Mouse (Mus musculus): Measurements from ENCODE around the gene Agxt. TPM values are rescaled to one million over a fixed set of nuclear protein-coding genes. Genes with fewer than 3 reads are reported as not detected.

Agxt gene
- polyA plus RNA-seq, 1 experiment from 2014 or later = not detected

- H3K27me3 ChIP-seq (ENCODE audit: control insufficient read depth, insufficient read depth, low read length) = no peaks in the 10 kb centered on the region
- 16% methylated on average over 12 of the region's 13 CpGs for WGBS
- ATAC-seq (ENCODE audit: low FRiP score) (peak; percentile 67), DNase-seq (ENCODE audit: low spot score) (no peak)
- peak overlapping the region; percentile 35 for H3K4me3 ChIP-seq (replicated peaks; ENCODE audit: low read length)
- H3K36me3 ChIP-seq (replicated peaks; ENCODE audit: control insufficient read depth, insufficient read depth) = no peaks in the 10 kb centered on the region
- peak overlapping the region; percentile 67 for H3K27ac ChIP-seq
- H3K4me1 ChIP-seq (replicated peaks; ENCODE audit: control insufficient read depth, insufficient read depth, low read length) = peaks cover 10% of the 10 kb centered on the region
- no peaks in the 10 kb centered on the region for H3K9me3 ChIP-seq (ENCODE audit: control insufficient read depth, low read length)
- peak overlapping the region; percentile 53 for H3K9ac ChIP-seq
- H3K4me2 ChIP-seq (replicated peaks) = peak overlapping the region; percentile 73
Measured at GRCm38 (mm10) chr1:93115471-93115870, 19.6 kb upstream of the Agxt start.

GRCm38 (mm10) chr1:93118816-93119215 lies 16.2 kb upstream of the Agxt start:
- H3K4me2 ChIP-seq (replicated peaks) = no peak overlapping the region
- no peaks in the 10 kb centered on the region for H3K36me3 ChIP-seq (replicated peaks; ENCODE audit: control insufficient read depth, insufficient read depth)
- no peaks in the 10 kb centered on the region for H3K27me3 ChIP-seq (ENCODE audit: control insufficient read depth, insufficient read depth, low read length)
- WGBS = 23% methylated on average over 4 of the region's 4 CpGs
- no peak overlapping the region for H3K9ac ChIP-seq
- no peak overlapping the region for H3K27ac ChIP-seq
- ATAC-seq (ENCODE audit: low FRiP score) (no peak), DNase-seq (ENCODE audit: low spot score) (no peak)
- H3K4me3 ChIP-seq (replicated peaks; ENCODE audit: low read length) = no peak overlapping the region
- no peaks in the 10 kb centered on the region for H3K9me3 ChIP-seq (ENCODE audit: control insufficient read depth, low read length)
- H3K4me1 ChIP-seq (replicated peaks; ENCODE audit: control insufficient read depth, insufficient read depth, low read length) = peaks cover 10% of the 10 kb centered on the region

- ATAC-seq (ENCODE audit: low FRiP score) (no peak), DNase-seq (ENCODE audit: low spot score) (no peak)
- H3K4me2 ChIP-seq (replicated peaks) = no peak overlapping the region
- 78% methylated on average over 11 of the region's 11 CpGs for WGBS
- H3K27ac ChIP-seq = no peak overlapping the region
- H3K9ac ChIP-seq = no peak overlapping the region
- no peaks in the 10 kb centered on the region for H3K36me3 ChIP-seq (replicated peaks; ENCODE audit: control insufficient read depth, insufficient read depth)
- no peak overlapping the region for H3K4me3 ChIP-seq (replicated peaks; ENCODE audit: low read length)
- no peaks in the 10 kb centered on the region for H3K27me3 ChIP-seq (ENCODE audit: control insufficient read depth, insufficient read depth, low read length)
- no peaks in the 10 kb centered on the region for H3K4me1 ChIP-seq (replicated peaks; ENCODE audit: control insufficient read depth, insufficient read depth, low read length)
- no peaks in the 10 kb centered on the region for H3K9me3 ChIP-seq (ENCODE audit: control insufficient read depth, low read length)
Measured at GRCm38 (mm10) chr1:93123179-93123854, 11.7 kb upstream of the Agxt start.

GRCm38 (mm10) chr1:93124066-93124465 lies 11.0 kb upstream of the Agxt start:
- Histone ChIP-seq H3K36me3 (replicated peaks; ENCODE audit: control insufficient read depth, insufficient read depth) (no peaks in the 10 kb centered on the region), H3K4me1 (replicated peaks; ENCODE audit: control insufficient read depth, insufficient read depth, low read length) (no peaks in the 10 kb centered on the region), H3K9me3 (ENCODE audit: control insufficient read depth, low read length) (no peaks in the 10 kb centered on the region), H3K4me2 (replicated peaks) (no peak overlapping the region), H3K27me3 (ENCODE audit: control insufficient read depth, insufficient read depth, low read length) (no peaks in the 10 kb centered on the region), H3K27ac (no peak overlapping the region), H3K4me3 (replicated peaks; ENCODE audit: low read length) (no peak overlapping the region), H3K9ac (no peak overlapping the region)
- WGBS = 79% methylated on average over 8 of the region's 8 CpGs
- DNase-seq (ENCODE audit: low spot score) = no peak
- ATAC-seq (ENCODE audit: low FRiP score) = no peak

- no peak for DNase-seq (ENCODE audit: low spot score)
- no peak overlapping the region for H3K27ac ChIP-seq
Measured at GRCm38 (mm10) chr1:93125256-93125655, 9.8 kb upstream of the Agxt start.

GRCm38 (mm10) chr1:93128209-93128608 lies 6.8 kb upstream of the Agxt start:
- ATAC-seq (ENCODE audit: low FRiP score) (no peak), DNase-seq (ENCODE audit: low spot score) (no peak)
- Histone ChIP-seq H3K27ac (no peak overlapping the region), H3K9me3 (ENCODE audit: control insufficient read depth, low read length) (no peaks in the 10 kb centered on the region), H3K9ac (no peak overlapping the region), H3K27me3 (ENCODE audit: control insufficient read depth, insufficient read depth, low read length) (no peaks in the 10 kb centered on the region), H3K4me3 (replicated peaks; ENCODE audit: low read length) (no peak overlapping the region), H3K4me1 (replicated peaks; ENCODE audit: control insufficient read depth, insufficient read depth, low read length) (no peaks in the 10 kb centered on the region), H3K36me3 (replicated peaks; ENCODE audit: control insufficient read depth, insufficient read depth) (no peaks in the 10 kb centered on the region), H3K4me2 (replicated peaks) (no peak overlapping the region)
- 88% methylated on average over 8 of the region's 8 CpGs for WGBS

More at GRCm38 (mm10) chr1:93125256-93125655, 9.8 kb upstream of the Agxt start:
- ATAC-seq (ENCODE audit: low FRiP score) = no peak
- no peak overlapping the region for H3K9ac ChIP-seq
- H3K4me2 ChIP-seq (replicated peaks) = no peak overlapping the region
- no peaks in the 10 kb centered on the region for H3K9me3 ChIP-seq (ENCODE audit: control insufficient read depth, low read length)
- 57% methylated on average over 5 of the region's 5 CpGs for WGBS
- no peaks in the 10 kb centered on the region for H3K4me1 ChIP-seq (replicated peaks; ENCODE audit: control insufficient read depth, insufficient read depth, low read length)
- no peaks in the 10 kb centered on the region for H3K27me3 ChIP-seq (ENCODE audit: control insufficient read depth, insufficient read depth, low read length)
- H3K36me3 ChIP-seq (replicated peaks; ENCODE audit: control insufficient read depth, insufficient read depth) = no peaks in the 10 kb centered on the region
- no peak overlapping the region for H3K4me3 ChIP-seq (replicated peaks; ENCODE audit: low read length)

GRCm38 (mm10) chr1:93128710-93129349 lies 6.2 kb upstream of the Agxt start:
- Histone ChIP-seq H3K27me3 (ENCODE audit: control insufficient read depth, insufficient read depth, low read length) (no peaks in the 10 kb centered on the region), H3K36me3 (replicated peaks; ENCODE audit: control insufficient read depth, insufficient read depth) (no peaks in the 10 kb centered on the region), H3K27ac (no peak overlapping the region), H3K4me2 (replicated peaks) (no peak overlapping the region), H3K4me3 (replicated peaks; ENCODE audit: low read length) (no peak overlapping the region), H3K9ac (no peak overlapping the region), H3K4me1 (replicated peaks; ENCODE audit: control insufficient read depth, insufficient read depth, low read length) (no peaks in the 10 kb centered on the region), H3K9me3 (ENCODE audit: control insufficient read depth, low read length) (no peaks in the 10 kb centered on the region)
- no peak for ATAC-seq (ENCODE audit: low FRiP score)
- 36% methylated on average over 6 of the region's 6 CpGs for WGBS
- peak; percentile 69 for DNase-seq (ENCODE audit: low spot score)

GRCm38 (mm10) chr1:93130242-93130983 lies 4.6 kb upstream of the Agxt start:
- H3K4me3 ChIP-seq (replicated peaks; ENCODE audit: low read length) = no peak overlapping the region
- no peak overlapping the region for H3K27ac ChIP-seq
- no peak for ATAC-seq (ENCODE audit: low FRiP score)
- 74% methylated on average over 10 of the region's 10 CpGs for WGBS
- H3K9me3 ChIP-seq (ENCODE audit: control insufficient read depth, low read length) = no peaks in the 10 kb centered on the region
- H3K4me1 ChIP-seq (replicated peaks; ENCODE audit: control insufficient read depth, insufficient read depth, low read length) = no peaks in the 10 kb centered on the region
- H3K9ac ChIP-seq = no peak overlapping the region
- no peak for DNase-seq (ENCODE audit: low spot score)
- no peak overlapping the region for H3K4me2 ChIP-seq (replicated peaks)
- no peaks in the 10 kb centered on the region for H3K36me3 ChIP-seq (replicated peaks; ENCODE audit: control insufficient read depth, insufficient read depth)
- H3K27me3 ChIP-seq (ENCODE audit: control insufficient read depth, insufficient read depth, low read length) = no peaks in the 10 kb centered on the region

GRCm38 (mm10) chr1:93132676-93133075 lies 2.4 kb upstream of the Agxt start:
- Histone ChIP-seq H3K4me1 (replicated peaks; ENCODE audit: control insufficient read depth, insufficient read depth, low read length) (no peaks in the 10 kb centered on the region), H3K4me3 (replicated peaks; ENCODE audit: low read length) (no peak overlapping the region), H3K9ac (no peak overlapping the region), H3K36me3 (replicated peaks; ENCODE audit: control insufficient read depth, insufficient read depth) (no peaks in the 10 kb centered on the region), H3K27me3 (ENCODE audit: control insufficient read depth, insufficient read depth, low read length) (no peaks in the 10 kb centered on the region), H3K27ac (no peak overlapping the region), H3K9me3 (ENCODE audit: control insufficient read depth, low read length) (no peaks in the 10 kb centered on the region), H3K4me2 (replicated peaks) (no peak overlapping the region)
- DNase-seq (ENCODE audit: low spot score) = no peak
- 70% methylated on average over 8 of the region's 8 CpGs for WGBS
- no peak for ATAC-seq (ENCODE audit: low FRiP score)

All from hindbrain, embryonic 14.5 days (tissue).